Mouse (Mus musculus): ENCODE results near the gene 9230102O04Rik.

DNA sequence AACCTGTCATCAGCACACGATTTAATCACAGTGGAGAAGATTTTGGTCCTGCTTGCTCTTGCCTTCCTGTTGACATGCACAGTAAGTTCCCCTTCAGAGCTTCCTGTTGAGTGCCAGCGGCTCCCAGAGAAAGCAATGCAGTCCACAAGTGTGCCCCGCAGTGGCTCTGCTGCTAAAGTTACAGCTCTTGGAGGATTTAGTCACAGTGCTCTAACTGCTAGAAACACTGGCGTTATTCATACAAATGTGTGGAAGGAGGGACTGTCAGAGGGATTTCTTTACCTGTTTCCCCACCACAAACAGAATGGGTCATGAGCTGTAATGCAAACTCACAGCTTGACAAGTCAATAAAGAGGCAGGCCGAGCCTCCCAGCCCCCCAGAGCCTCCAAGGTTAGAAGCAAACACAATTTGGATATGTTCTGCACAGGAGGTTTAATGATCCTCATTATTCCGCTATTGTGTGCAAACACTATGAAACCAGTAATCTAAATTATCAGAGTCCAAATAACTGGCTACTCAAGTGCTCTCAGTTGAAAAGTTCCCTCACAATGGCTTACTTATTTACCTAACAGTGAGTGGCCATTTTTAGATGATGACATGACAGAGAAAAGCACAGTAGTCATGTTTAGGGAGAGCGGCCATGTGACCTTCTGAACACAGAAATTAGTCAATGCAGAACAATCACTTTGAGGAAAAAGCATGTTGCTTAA, 37.0 kb upstream of the 9230102O04Rik start:
- TF ChIP-seq CHD2 (IDR thresholded peaks at IDR 0.05; ENCODE audit: low read depth, low read length) (no peak), ZC3H11A (IDR thresholded peaks at IDR 0.05; ENCODE audit: borderline replicate concordance, low read depth, low read length) (no peak)

Data from ES-E14 (cell line).